Mouse (Mus musculus) layer of hippocampus, adult 2 months (tissue): Measurements from ENCODE around the gene Gnaz. TPM values are rescaled to one million over a fixed set of nuclear protein-coding genes. Genes with fewer than 3 reads are reported as not detected.

Experiments used
- DNase-seq, 2 experiments: peaks; one replicate each; pipeline ENCODE4 v3.0.0; 2022; ENCODE audit warnings: low spot score in 2 of 2
- H3K27ac ChIP-seq: fragments of 200-600 bp; 2 replicates; pipeline ENCODE4 v1.8.1; 2022
- H3K4me3 ChIP-seq: fragments of 200-600 bp; 2 replicates; pipeline ENCODE4 v1.8.1; 2022; ENCODE audit warnings: mild to moderate bottlenecking
- CTCF ChIP-seq: fragments of 200-600 bp; conservative IDR thresholded peaks from 2 replicates; pipeline ENCODE4 v1.8.1; 2022; ENCODE audit warnings: antibody characterized with exemption, mild to moderate bottlenecking, moderate library complexity
- long read RNA-seq, 2 experiments: library from polyadenylated mRNA; stranded (forward); transcript quantifications; one replicate each; pipeline ENCODE4 v2.0.0; 2021; ENCODE audit warnings: borderline mapping rate in 2 of 2
- total RNA-seq, 2 experiments: library from RNA; stranded (reverse); gene quantifications; 2 replicates each; pipeline ENCODE4 v1.2.3; 2021

Gnaz gene
- 100 to 1,000 TPM in 1 of 2 experiments, 10 to 100 TPM in 1; 96.7 to 106 TPM for total RNA-seq
- long read RNA-seq, experiment 1, transcript Gnaz-201 (4 exons, 3,519 nt), result major isoform, 34 of 101 reads
- long read RNA-seq, experiment 1, transcript Gnaz-202 (2 exons, 3,331 nt), result minor isoform, 13 of 101 reads
- long read RNA-seq, experiment 1, partial matches to known transcripts, result 9 of 101 reads
- long read RNA-seq, experiment 1, other reads (novel, unspliced or antisense), result 45 of 101 reads
- long read RNA-seq, experiment 2, transcript Gnaz-202 (2 exons, 3,331 nt), result minor isoform, 8 of 128 reads
- long read RNA-seq, experiment 2, transcript Gnaz-201 (4 exons, 3,519 nt), result major isoform, 57 of 128 reads
- long read RNA-seq, experiment 2, partial matches to known transcripts, result 1 of 128 reads
- long read RNA-seq, experiment 2, other reads (novel, unspliced or antisense), result 62 of 128 reads

GRCm38 (mm10) chr10:74966850-74967451 is at the start of gene Gnaz:
Gene Gnaz (plus strand): TSS chr10:74967177.
- Histone ChIP-seq H3K27ac (peak within 1 kb of the TSS; percentile 92), H3K4me3 (peak within 1 kb of the TSS; percentile 76)
- peak; percentile 98 to 99 for DNase-seq
- TF ChIP-seq CTCF, result peak; percentile 78

- no peak for DNase-seq
- TF ChIP-seq CTCF, result no peak
- no peak overlapping the region for H3K4me3 ChIP-seq
- no peak overlapping the region for H3K27ac ChIP-seq
Measured at GRCm38 (mm10) chr10:74919277-74919676, 47.7 kb upstream of the Gnaz start.

GRCm38 (mm10) chr10:74920853-74921567 is 46.0 kb upstream of the Gnaz start:
- no peak overlapping the region for H3K4me3 ChIP-seq
- TF ChIP-seq CTCF, result peak; percentile 85
- peak in 1 of 2 experiments; percentile 58 for DNase-seq
- no peak overlapping the region for H3K27ac ChIP-seq

GRCm38 (mm10) chr10:74921614-74922013 is 45.4 kb upstream of the Gnaz start:
- no peak overlapping the region for H3K4me3 ChIP-seq
- no peak for TF ChIP-seq CTCF
- no peak overlapping the region for H3K27ac ChIP-seq
- no peak for DNase-seq

- DNase-seq, result peak; percentile 66
- no peak overlapping the region for H3K4me3 ChIP-seq
- H3K27ac ChIP-seq, result no peak overlapping the region
- TF ChIP-seq CTCF, result peak; percentile 86
Measured at GRCm38 (mm10) chr10:74922763-74923162, 44.2 kb upstream of the Gnaz start.

- no peak overlapping the region for H3K27ac ChIP-seq
- no peak overlapping the region for H3K4me3 ChIP-seq
- TF ChIP-seq CTCF, result no peak
- no peak for DNase-seq
Measured at GRCm38 (mm10) chr10:74924274-74924673, 42.7 kb upstream of the Gnaz start.

- peak overlapping the region; percentile 28 for H3K4me3 ChIP-seq
- TF ChIP-seq CTCF, result peak; percentile 79
- H3K27ac ChIP-seq, result no peak overlapping the region
- DNase-seq, result peak; percentile 75 to 77
Measured at GRCm38 (mm10) chr10:74925324-74925723, 41.7 kb upstream of the Gnaz start.

- no peak for TF ChIP-seq CTCF
- Histone ChIP-seq H3K4me3 (no peak overlapping the region), H3K27ac (no peak overlapping the region)
- DNase-seq, result no peak
Measured at GRCm38 (mm10) chr10:74928276-74928675, 38.7 kb upstream of the Gnaz start.

GRCm38 (mm10) chr10:74929578-74929977 is 37.4 kb upstream of the Gnaz start:
- TF ChIP-seq CTCF, result peak; percentile 51
- H3K27ac ChIP-seq, result no peak overlapping the region
- H3K4me3 ChIP-seq, result no peak overlapping the region
- DNase-seq, result no peak

- H3K27ac ChIP-seq, result no peak overlapping the region
- TF ChIP-seq CTCF, result peak; percentile 32; the same call in 1 of the 2 replicates
- no peak overlapping the region for H3K4me3 ChIP-seq
- no peak for DNase-seq
Measured at GRCm38 (mm10) chr10:74930541-74930940, 36.4 kb upstream of the Gnaz start.

- no peak for DNase-seq
Measured at GRCm38 (mm10) chr10:74931631-74932030, 35.3 kb upstream of the Gnaz start.

GRCm38 (mm10) chr10:74932487-74932886 is 34.5 kb upstream of the Gnaz start:
- Histone ChIP-seq H3K27ac (no peak overlapping the region), H3K4me3 (no peak overlapping the region)
- DNase-seq, result no peak
- TF ChIP-seq CTCF, result no peak

More at GRCm38 (mm10) chr10:74931631-74932030, 35.3 kb upstream of the Gnaz start:
- no peak overlapping the region for H3K4me3 ChIP-seq
- TF ChIP-seq CTCF, result no peak
- no peak overlapping the region for H3K27ac ChIP-seq
